Mouse (Mus musculus): ENCODE data around the gene Gadd45a.

DNA sequence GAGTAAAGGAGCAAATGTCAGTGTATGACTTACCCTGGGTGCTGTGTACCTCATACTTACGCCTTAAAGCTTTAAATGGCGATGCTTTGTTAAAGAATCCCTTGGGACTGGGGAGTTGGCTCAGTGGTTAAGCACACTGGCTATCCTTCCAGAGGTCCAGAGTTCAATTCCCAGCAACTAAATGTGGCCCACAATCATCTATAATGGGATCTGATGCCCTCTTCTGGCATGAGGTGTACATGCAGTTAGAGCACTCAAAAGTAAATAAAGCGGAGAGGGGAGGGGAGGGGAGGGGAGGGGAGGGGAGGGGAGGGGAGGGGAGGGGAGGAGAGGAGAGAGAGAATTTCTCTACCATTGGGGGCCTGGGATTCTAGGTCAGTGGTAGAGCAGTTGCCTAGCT, 1.7 kb upstream of the Gadd45a start:
- TF ChIP-seq CTCF (IDR thresholded peaks at IDR 0.05; ENCODE audit: low read depth): peak; percentile 40; the same call in 1 of the 2 replicates
- TF ChIP-seq EP300 (IDR thresholded peaks at IDR 0.05; ENCODE audit: low read depth): no peak
